Mouse (Mus musculus): ENCODE measurements at regions not wholly inside any gene's neighbourhood (a gene's known extent, or its start where the extent isn't known, plus 50 kb on each side); places are given as distances from the start of the nearest gene placed in this dataset.

DNA sequence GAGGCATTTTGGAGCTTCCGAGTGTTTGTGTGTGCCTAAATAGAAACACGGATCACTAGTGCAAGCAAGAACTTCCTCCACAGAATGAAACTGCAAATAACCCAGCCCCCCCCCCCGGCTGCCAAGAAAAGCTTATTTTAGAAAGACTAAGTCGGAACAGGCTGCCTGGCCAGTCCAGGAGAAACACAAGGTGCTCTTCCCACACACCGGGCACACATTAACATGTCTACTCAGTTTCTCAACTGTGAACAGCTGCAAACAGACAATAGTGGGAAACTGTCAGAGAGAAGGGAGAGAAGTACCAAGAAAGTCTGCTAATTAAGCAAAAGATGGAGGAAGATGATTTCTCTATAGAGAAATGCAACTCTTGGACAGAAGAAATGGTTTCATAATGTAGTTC is 267.3 kb upstream of the Zbtb20 start:
- H3K9me3 ChIP-seq (ENCODE audit: control insufficient read depth, low read length): no peaks in the 10 kb centered on the region; the same call in 1 of the 2 replicates
- no peak overlapping the region for H3K4me2 ChIP-seq (ENCODE audit: low read depth)
- H3K27ac ChIP-seq (ENCODE audit: low read depth, low read length): no peak overlapping the region
- H3K4me1 ChIP-seq (ENCODE audit: control insufficient read depth, insufficient read depth, low read length): no peaks in the 10 kb centered on the region
- 86% methylated on average over 5 of the region's 5 CpGs for WGBS
- no peak overlapping the region for H3K9ac ChIP-seq (ENCODE audit: low read length)
- DNase-seq (ENCODE audit: low spot score) (no peak), ATAC-seq (ENCODE audit: insufficient read depth, low FRiP score, low TSS enrichment) (no peak)
- no peak overlapping the region for H3K4me3 ChIP-seq (ENCODE audit: low read depth, low read length)
- no peaks in the 10 kb centered on the region for H3K36me3 ChIP-seq (ENCODE audit: control insufficient read depth, insufficient read depth, low read length)
- H3K27me3 ChIP-seq (ENCODE audit: control insufficient read depth, insufficient read depth, low read length): no peaks in the 10 kb centered on the region

DNA sequence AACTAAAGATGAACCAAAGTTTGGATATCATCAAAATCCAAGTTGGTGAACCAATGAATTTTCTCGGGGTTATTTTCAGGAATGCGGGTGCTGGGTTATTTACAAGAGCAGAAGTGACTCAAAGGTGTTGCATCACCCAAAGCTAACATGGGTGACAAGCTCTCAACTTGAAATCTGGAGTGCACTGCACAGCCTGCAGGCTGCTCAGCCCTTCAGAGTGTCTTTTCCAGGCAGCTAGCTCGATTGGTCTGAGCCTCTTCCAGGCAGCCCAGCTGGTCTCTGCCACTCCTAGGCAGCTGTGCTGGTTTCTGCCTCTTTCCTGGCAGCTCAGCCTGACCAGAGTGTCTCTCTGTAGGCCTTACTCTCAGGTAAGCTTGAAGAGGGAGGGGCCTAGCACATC is 251.9 kb upstream of the Gap43 start:
- DNase-seq (ENCODE audit: low spot score): no peak
- no peak overlapping the region for H3K4me3 ChIP-seq (ENCODE audit: low read depth, low read length)
- WGBS: 77% methylated on average over 3 of the region's 3 CpGs

DNA sequence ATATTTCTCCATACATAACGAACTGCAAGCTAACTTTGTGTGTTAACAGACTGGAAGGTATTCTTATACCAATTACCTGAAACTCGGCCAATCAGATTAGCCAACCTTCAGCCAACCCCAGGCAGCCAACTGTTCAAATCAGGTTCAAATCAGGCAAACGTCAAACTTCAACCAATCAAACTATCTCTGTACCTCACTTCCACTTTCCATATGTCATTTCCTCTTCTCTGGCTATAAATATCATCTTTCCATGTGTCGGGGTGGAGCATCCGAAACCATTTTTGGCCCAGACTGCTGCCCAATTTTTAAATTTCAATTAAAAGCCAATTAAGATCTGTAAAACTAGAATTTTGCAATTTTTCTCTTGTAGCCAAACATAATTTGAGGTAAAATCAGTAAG is 251.1 kb upstream of the Gap43 start:
- Histone ChIP-seq H3K4me2 (ENCODE audit: low read depth) (no peak overlapping the region), H3K4me3 (ENCODE audit: low read depth, low read length) (no peak overlapping the region), H3K4me1 (ENCODE audit: control insufficient read depth, insufficient read depth, low read length) (no peaks in the 10 kb centered on the region), H3K9me3 (ENCODE audit: control insufficient read depth, low read length) (no peaks in the 10 kb centered on the region), H3K27me3 (ENCODE audit: control insufficient read depth, insufficient read depth, low read length) (no peaks in the 10 kb centered on the region), H3K27ac (ENCODE audit: low read depth, low read length) (no peak overlapping the region), H3K36me3 (ENCODE audit: control insufficient read depth, insufficient read depth, low read length) (no peaks in the 10 kb centered on the region), H3K9ac (ENCODE audit: low read length) (no peak overlapping the region)
- DNase-seq (ENCODE audit: low spot score) (no peak), ATAC-seq (ENCODE audit: insufficient read depth, low FRiP score, low TSS enrichment) (no peak)
- WGBS: 87% methylated on average over 5 of the region's 5 CpGs

More for the DNA sequence above, 251.9 kb upstream of the Gap43 start:
- Histone ChIP-seq H3K27ac (ENCODE audit: low read depth, low read length) (no peak overlapping the region), H3K4me2 (ENCODE audit: low read depth) (no peak overlapping the region), H3K9me3 (ENCODE audit: control insufficient read depth, low read length) (no peaks in the 10 kb centered on the region), H3K27me3 (ENCODE audit: control insufficient read depth, insufficient read depth, low read length) (no peaks in the 10 kb centered on the region), H3K4me1 (ENCODE audit: control insufficient read depth, insufficient read depth, low read length) (no peaks in the 10 kb centered on the region), H3K9ac (ENCODE audit: low read length) (no peak overlapping the region), H3K36me3 (ENCODE audit: control insufficient read depth, insufficient read depth, low read length) (no peaks in the 10 kb centered on the region)
- no peak for ATAC-seq (ENCODE audit: insufficient read depth, low FRiP score, low TSS enrichment)

DNA sequence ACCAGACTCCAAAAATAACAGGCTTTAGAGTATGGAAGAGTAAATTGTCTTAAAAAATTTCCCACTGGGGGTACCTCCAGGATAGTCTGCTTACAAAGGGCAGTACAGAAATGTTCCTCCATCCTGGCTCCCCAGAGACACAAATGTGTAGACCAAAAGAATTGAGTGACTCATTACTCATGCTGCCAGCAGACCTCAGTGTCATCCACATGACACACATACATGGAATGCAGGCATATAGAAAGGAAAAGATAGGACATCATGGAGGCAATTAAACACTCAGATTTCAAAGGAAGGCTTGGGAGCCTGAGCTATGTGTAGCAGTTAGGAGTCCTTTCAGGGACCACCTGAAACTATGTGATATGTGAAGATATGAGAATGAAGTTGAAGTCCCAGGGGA is 245.7 kb upstream of the Gap43 start:
- Histone ChIP-seq H3K9ac (ENCODE audit: low read length) (no peak overlapping the region), H3K36me3 (ENCODE audit: control insufficient read depth, insufficient read depth, low read length) (no peaks in the 10 kb centered on the region), H3K4me2 (ENCODE audit: low read depth) (no peak overlapping the region), H3K27me3 (ENCODE audit: control insufficient read depth, insufficient read depth, low read length) (no peaks in the 10 kb centered on the region), H3K27ac (ENCODE audit: low read depth, low read length) (no peak overlapping the region), H3K9me3 (ENCODE audit: control insufficient read depth, low read length) (no peaks in the 10 kb centered on the region), H3K4me3 (ENCODE audit: low read depth, low read length) (no peak overlapping the region), H3K4me1 (ENCODE audit: control insufficient read depth, insufficient read depth, low read length) (no peaks in the 10 kb centered on the region)
- ATAC-seq (ENCODE audit: insufficient read depth, low FRiP score, low TSS enrichment) (no peak), DNase-seq (ENCODE audit: low spot score) (no peak)

DNA sequence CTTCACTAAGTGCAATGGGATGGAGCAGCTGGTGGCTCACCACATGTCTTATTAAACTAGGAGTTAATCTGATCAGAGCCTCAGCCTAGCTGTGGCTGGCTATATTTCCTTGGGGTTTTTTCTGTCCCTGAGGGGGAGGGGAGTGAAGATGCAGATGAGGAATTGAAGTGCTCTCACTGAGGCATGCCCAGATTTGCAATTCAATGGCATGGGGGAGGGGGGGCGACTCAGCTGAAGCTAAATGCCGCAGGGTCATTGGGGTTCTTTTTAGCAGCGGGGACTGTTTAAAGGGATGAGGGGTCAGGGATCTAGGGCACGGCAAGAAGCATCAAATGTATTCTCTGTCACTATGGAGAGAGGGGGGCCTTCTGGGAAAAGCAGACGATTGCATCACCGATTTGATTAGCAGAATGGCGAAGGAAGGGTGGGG is 235.1 kb upstream of the Gap43 start:
- Histone ChIP-seq H3K4me3 (ENCODE audit: low read depth, low read length) (no peak overlapping the region), H3K9ac (ENCODE audit: low read length) (no peak overlapping the region)
- 2% methylated on average over 7 of the region's 7 CpGs for WGBS

DNA sequence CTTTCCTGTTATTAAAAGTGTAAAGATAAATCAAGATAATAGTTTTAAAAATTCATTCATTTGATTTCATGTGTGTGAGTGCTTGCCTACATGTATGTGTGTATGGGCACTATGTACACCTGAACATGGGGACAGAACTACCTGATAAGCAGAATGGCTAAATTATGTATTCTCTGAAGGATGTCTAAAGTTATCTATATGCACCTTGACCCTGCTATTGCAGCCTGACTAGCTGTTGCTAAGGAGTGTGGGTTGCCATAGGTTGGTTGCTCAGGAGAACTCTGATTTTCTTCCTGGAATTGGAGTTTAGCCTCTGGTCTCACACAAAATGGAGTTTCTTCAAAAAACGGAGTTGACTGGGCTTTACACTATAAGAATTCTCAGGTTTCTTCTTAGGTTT is 234.5 kb upstream of the Gap43 start:
- DNase-seq (ENCODE audit: low spot score): no peak
- Histone ChIP-seq H3K4me2 (ENCODE audit: low read depth) (no peak overlapping the region), H3K9me3 (ENCODE audit: control insufficient read depth, low read length) (no peaks in the 10 kb centered on the region), H3K4me1 (ENCODE audit: control insufficient read depth, insufficient read depth, low read length) (peaks cover 4% of the 10 kb centered on the region; the same call in 1 of the 2 replicates), H3K27ac (ENCODE audit: low read depth, low read length) (peak overlapping the region; percentile 29; the same call in 1 of the 2 replicates), H3K9ac (ENCODE audit: low read length) (no peak overlapping the region), H3K36me3 (ENCODE audit: control insufficient read depth, insufficient read depth, low read length) (no peaks in the 10 kb centered on the region), H3K27me3 (ENCODE audit: control insufficient read depth, insufficient read depth, low read length) (no peaks in the 10 kb centered on the region), H3K4me3 (ENCODE audit: low read depth, low read length) (no peak overlapping the region)
- ATAC-seq (ENCODE audit: insufficient read depth, low FRiP score, low TSS enrichment): 0 out of 2 replicates have a peak, but pooled peaks have one; percentile 33
- WGBS: 15% methylated on average over 1 of the region's 1 CpGs

More for the DNA sequence above, 235.1 kb upstream of the Gap43 start:
- H3K27ac ChIP-seq (ENCODE audit: low read depth, low read length): peak overlapping the region; percentile 63; the same call in 1 of the 2 replicates
- no peaks in the 10 kb centered on the region for H3K9me3 ChIP-seq (ENCODE audit: control insufficient read depth, low read length)
- H3K4me2 ChIP-seq (ENCODE audit: low read depth): no peak overlapping the region
- no peaks in the 10 kb centered on the region for H3K36me3 ChIP-seq (ENCODE audit: control insufficient read depth, insufficient read depth, low read length)
- peaks cover 4% of the 10 kb centered on the region; the same call in 1 of the 2 replicates for H3K4me1 ChIP-seq (ENCODE audit: control insufficient read depth, insufficient read depth, low read length)
- no peaks in the 10 kb centered on the region for H3K27me3 ChIP-seq (ENCODE audit: control insufficient read depth, insufficient read depth, low read length)
- DNase-seq (ENCODE audit: low spot score) (peak; percentile 88), ATAC-seq (ENCODE audit: insufficient read depth, low FRiP score, low TSS enrichment) (peak; percentile 94)

DNA sequence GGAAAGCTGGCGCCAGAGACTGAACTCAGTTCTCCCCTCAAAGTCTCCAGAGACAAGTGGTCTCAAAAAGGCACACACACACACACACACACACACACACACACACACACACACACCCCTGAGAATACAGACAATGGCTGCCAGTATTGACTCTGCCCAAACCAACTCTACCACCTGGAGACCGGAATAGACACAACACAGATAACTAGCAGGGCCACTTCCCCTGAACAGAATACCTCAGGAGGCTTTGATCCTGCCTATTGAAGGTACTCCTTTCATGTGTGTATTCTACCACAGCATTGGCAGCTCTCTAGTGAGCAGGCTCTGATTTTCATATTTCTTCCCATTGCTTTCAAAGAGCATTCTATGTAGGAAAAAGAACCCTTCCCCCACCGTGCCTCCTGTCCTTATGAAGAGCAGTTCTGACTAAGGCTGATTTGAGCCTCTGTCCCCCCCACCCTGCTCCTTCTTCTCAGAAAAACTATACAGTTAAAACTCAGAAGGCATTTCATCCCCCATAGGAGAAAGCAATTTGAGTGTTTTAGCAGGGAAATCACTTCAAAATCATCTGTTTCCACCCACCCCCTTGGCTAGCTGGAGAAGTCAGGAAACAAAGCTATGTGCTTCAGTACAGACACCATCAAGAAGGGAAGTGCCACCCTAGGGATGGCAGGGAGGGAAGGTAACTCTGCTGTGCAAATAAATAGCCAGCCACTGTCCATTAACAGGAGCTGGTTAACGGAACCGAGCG is 230.0 kb upstream of the Gap43 start:
- Histone ChIP-seq H3K27ac (ENCODE audit: low read depth, low read length) (no peak overlapping the region), H3K4me2 (ENCODE audit: low read depth) (no peak overlapping the region), H3K9me3 (ENCODE audit: control insufficient read depth, low read length) (no peaks in the 10 kb centered on the region), H3K9ac (ENCODE audit: low read length) (no peak overlapping the region), H3K27me3 (ENCODE audit: control insufficient read depth, insufficient read depth, low read length) (no peaks in the 10 kb centered on the region), H3K36me3 (ENCODE audit: control insufficient read depth, insufficient read depth, low read length) (no peaks in the 10 kb centered on the region), H3K4me3 (ENCODE audit: low read depth, low read length) (no peak overlapping the region), H3K4me1 (ENCODE audit: control insufficient read depth, insufficient read depth, low read length) (peaks cover 4% of the 10 kb centered on the region; the same call in 1 of the 2 replicates)
- no peak for ATAC-seq (ENCODE audit: insufficient read depth, low FRiP score, low TSS enrichment)
- 74% methylated on average over 6 of the region's 6 CpGs for WGBS
- no peak for DNase-seq (ENCODE audit: low spot score)

DNA sequence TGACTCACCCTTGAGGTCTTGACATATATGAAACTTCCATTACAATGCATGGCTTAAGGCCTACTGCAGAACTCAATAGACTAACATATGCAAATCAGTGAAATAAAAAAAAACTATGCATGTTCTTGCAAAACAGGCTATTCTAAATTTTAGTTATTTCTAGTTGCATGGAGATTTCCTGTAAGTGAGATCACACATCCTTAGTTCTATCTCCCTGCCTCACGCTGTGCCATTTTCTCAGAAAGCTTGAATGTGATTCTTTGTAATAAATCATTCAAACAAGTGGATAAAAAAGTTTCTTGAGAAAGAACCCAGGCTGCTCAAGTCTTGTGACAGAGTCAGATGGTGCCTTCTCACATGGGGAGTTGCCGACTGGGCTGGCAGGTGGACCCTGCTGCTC is 228.9 kb upstream of the Gap43 start:
- Histone ChIP-seq H3K27ac (ENCODE audit: low read depth, low read length) (no peak overlapping the region), H3K9ac (ENCODE audit: low read length) (no peak overlapping the region), H3K36me3 (ENCODE audit: control insufficient read depth, insufficient read depth, low read length) (no peaks in the 10 kb centered on the region), H3K4me1 (ENCODE audit: control insufficient read depth, insufficient read depth, low read length) (no peaks in the 10 kb centered on the region), H3K9me3 (ENCODE audit: control insufficient read depth, low read length) (no peaks in the 10 kb centered on the region), H3K4me2 (ENCODE audit: low read depth) (no peak overlapping the region), H3K27me3 (ENCODE audit: control insufficient read depth, insufficient read depth, low read length) (no peaks in the 10 kb centered on the region), H3K4me3 (ENCODE audit: low read depth, low read length) (no peak overlapping the region)
- DNase-seq (ENCODE audit: low spot score): no peak
- 80% methylated on average over 2 of the region's 2 CpGs for WGBS
- ATAC-seq (ENCODE audit: insufficient read depth, low FRiP score, low TSS enrichment): no peak

DNA sequence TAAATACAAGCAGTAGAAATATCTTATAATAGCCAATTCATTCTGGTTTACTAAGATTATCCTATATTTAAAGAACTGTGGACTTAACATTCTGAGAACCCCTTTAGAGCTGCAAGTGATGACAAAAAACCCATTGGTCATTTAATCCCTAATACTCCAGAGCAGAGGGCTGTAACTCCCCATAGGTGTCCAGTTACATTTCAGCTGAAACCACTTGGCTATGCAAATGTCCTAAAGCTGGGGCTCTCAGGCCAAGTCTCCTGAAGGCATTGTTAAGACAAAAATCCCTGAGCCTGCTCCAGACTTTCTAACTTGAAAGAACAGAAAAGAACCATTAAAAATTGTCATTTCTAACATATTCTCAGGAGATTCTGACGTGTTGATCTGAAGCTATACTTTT is 209.1 kb upstream of the Gap43 start:
- Histone ChIP-seq H3K27me3 (ENCODE audit: control insufficient read depth, insufficient read depth, low read length) (no peaks in the 10 kb centered on the region), H3K9ac (ENCODE audit: low read length) (no peak overlapping the region), H3K27ac (ENCODE audit: low read depth, low read length) (no peak overlapping the region), H3K36me3 (ENCODE audit: control insufficient read depth, insufficient read depth, low read length) (no peaks in the 10 kb centered on the region), H3K4me1 (ENCODE audit: control insufficient read depth, insufficient read depth, low read length) (peaks cover 7% of the 10 kb centered on the region), H3K9me3 (ENCODE audit: control insufficient read depth, low read length) (no peaks in the 10 kb centered on the region), H3K4me3 (ENCODE audit: low read depth, low read length) (no peak overlapping the region), H3K4me2 (ENCODE audit: low read depth) (no peak overlapping the region)
- WGBS: 59% methylated on average over 1 of the region's 1 CpGs
- DNase-seq (ENCODE audit: low spot score) (no peak), ATAC-seq (ENCODE audit: insufficient read depth, low FRiP score, low TSS enrichment) (no peak)
